Mouse (Mus musculus): Measurements from ENCODE around the gene Olfr281. TPM values are rescaled to one million over a fixed set of nuclear protein-coding genes. Genes with fewer than 3 reads are reported as not detected.

Olfr281 gene
- 0.55 TPM for polyA plus RNA-seq (2017; shearing (Covaris generic))

GRCm38 (mm10) chr15:98452288-98452687, at the start of gene Olfr281:
TSS of gene Olfr281 (plus strand) at chr15:98452588.

GRCm38 (mm10) chr15:98430925-98431324, 21.5 kb upstream of the Olfr281 start, which contains the start of gene Olfr282:
TSS of gene Olfr282 (plus strand) at chr15:98431225.

GRCm38 (mm10) chr15:98469596-98469995, 17.2 kb downstream of the Olfr281 start, which contains the start of gene OR5BS1P:
TSS of gene OR5BS1P (plus strand) at chr15:98469896.

GRCm38 (mm10) chr15:98482701-98483100, 30.3 kb downstream of the Olfr281 start, which contains the start of gene Lalba:
TSS of gene Lalba (minus strand) at chr15:98482721.

GRCm38 (mm10) chr15:98492102-98492501, 39.7 kb downstream of the Olfr281 start, which contains the start of gene Olfr279:
TSS of gene Olfr279 (plus strand) at chr15:98492402.

Other genes with a start within 250 kb of the Olfr281 start
- gene Gm44579, start 231.6 kb upstream of the Olfr281 start, polyA plus RNA-seq (2017; shearing (Covaris generic)) = 0.33 TPM
- gene Olfr287, start 231.5 kb upstream of the Olfr281 start, polyA plus RNA-seq (2017; shearing (Covaris generic)) = not detected
- gene Olfr286, start 218.1 kb upstream of the Olfr281 start, polyA plus RNA-seq (2017; shearing (Covaris generic)) = 0.38 TPM
- gene H1fnt, start 195.3 kb upstream of the Olfr281 start, polyA plus RNA-seq (2017; shearing (Covaris generic)) = not detected
- gene Zfp641, start 156.4 kb upstream of the Olfr281 start, polyA plus RNA-seq (2017; shearing (Covaris generic)) = not detected
- 0.10 TPM for gene Olfr285, start 135.2 kb upstream of the Olfr281 start, polyA plus RNA-seq (2017; shearing (Covaris generic))
- gene Olfr284, start 111.6 kb upstream of the Olfr281 start, polyA plus RNA-seq (2017; shearing (Covaris generic)) = not detected
- gene Olfr283, start 71.6 kb upstream of the Olfr281 start, polyA plus RNA-seq (2017; shearing (Covaris generic)) = not detected
- not detected for gene Olfr282, start 21.4 kb upstream of the Olfr281 start, polyA plus RNA-seq (2017; shearing (Covaris generic))
- gene OR5BS1P, start 17.3 kb downstream of the Olfr281 start, polyA plus RNA-seq (2017; shearing (Covaris generic)) = not detected
- not detected for gene Lalba, start 30.1 kb downstream of the Olfr281 start, polyA plus RNA-seq (2017; shearing (Covaris generic))
- 0.21 TPM for gene Olfr279, start 39.8 kb downstream of the Olfr281 start, polyA plus RNA-seq (2017; shearing (Covaris generic))
- 71.2 TPM for gene Kansl2, start 81.7 kb downstream of the Olfr281 start, polyA plus RNA-seq (2017; shearing (Covaris generic))
- gene Ccnt1, start 118.3 kb downstream of the Olfr281 start, polyA plus RNA-seq (2017; shearing (Covaris generic)) = 124 TPM
- gene 4930415O20Rik, start 118.4 kb downstream of the Olfr281 start, polyA plus RNA-seq (2017; shearing (Covaris generic)) = not detected
- gene Adcy6, start 157.5 kb downstream of the Olfr281 start, polyA plus RNA-seq (2017; shearing (Covaris generic)) = 0.56 TPM
- 0.99 TPM for gene Cacnb3, start 178.3 kb downstream of the Olfr281 start, polyA plus RNA-seq (2017; shearing (Covaris generic))
- gene Ddx23, start 210.3 kb downstream of the Olfr281 start, polyA plus RNA-seq (2017; shearing (Covaris generic)) = 26.5 TPM
- 3.1 TPM for gene Rnd1, start 224.9 kb downstream of the Olfr281 start, polyA plus RNA-seq (2017; shearing (Covaris generic))

Measured in effector memory CD4-positive, alpha-beta T cell, adult 7 months (primary cell).